Mouse (Mus musculus) ovary, adult 2 months (tissue): ENCODE results near the gene Pigg. TPM values are rescaled to one million over a fixed set of nuclear protein-coding genes. Genes with fewer than 3 reads are reported as not detected.

ENCODE experiments used
- polyA plus RNA-seq: library from polyadenylated mRNA; depleted of rRNA; stranded (reverse); fragments of >200 nt; gene quantifications from 2 replicates; pipeline ENCODE4 v1.2.3, GENCODE M21; 2012; rRNA removed

Gene Pigg
- 6.5 and 8.7 TPM in 2 replicates for polyA plus RNA-seq

DNA sequence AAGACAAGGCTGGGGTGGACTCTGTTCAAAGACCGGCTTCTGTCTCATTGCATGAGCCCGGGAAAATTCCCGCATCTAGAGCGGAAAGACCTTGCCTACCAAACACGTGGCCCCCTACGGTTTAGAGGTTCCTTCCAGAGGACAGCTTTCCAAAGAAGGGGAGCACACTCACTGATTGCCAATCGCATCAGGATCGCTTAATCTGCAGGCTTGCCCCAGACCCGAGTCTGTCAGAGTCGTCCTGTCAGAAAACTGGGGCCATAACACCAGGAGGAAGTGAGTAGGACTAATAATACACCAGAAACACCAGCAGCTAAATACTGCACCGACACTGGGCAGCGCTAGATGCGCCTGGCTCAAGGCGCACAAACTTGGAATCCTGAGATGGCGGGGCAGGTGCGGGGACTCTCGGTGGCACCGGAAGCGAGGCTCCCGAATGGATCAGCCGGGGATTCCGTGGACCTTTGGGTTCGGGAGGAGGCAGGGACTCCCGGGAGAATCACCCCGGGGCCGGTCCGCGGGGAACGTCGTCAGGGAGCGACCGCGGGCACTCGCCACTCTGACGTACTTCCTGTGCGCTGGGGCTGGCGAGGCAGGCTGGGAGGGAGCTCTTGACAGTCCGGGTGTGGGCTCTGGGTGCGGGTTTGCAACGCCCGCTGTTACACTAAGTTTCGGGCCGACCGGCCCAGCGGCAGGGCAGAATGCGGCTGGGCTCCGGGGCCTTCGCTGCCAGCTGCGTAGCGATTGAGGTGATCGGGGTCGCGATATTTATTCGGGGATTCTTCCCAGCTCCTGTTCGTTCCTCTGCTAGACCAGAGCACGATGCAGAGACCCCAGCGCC, at the start of gene Pigg:
Gene Pigg (plus strand): TSS at position 386 of the 841 bp plus-strand sequence.

DNA sequence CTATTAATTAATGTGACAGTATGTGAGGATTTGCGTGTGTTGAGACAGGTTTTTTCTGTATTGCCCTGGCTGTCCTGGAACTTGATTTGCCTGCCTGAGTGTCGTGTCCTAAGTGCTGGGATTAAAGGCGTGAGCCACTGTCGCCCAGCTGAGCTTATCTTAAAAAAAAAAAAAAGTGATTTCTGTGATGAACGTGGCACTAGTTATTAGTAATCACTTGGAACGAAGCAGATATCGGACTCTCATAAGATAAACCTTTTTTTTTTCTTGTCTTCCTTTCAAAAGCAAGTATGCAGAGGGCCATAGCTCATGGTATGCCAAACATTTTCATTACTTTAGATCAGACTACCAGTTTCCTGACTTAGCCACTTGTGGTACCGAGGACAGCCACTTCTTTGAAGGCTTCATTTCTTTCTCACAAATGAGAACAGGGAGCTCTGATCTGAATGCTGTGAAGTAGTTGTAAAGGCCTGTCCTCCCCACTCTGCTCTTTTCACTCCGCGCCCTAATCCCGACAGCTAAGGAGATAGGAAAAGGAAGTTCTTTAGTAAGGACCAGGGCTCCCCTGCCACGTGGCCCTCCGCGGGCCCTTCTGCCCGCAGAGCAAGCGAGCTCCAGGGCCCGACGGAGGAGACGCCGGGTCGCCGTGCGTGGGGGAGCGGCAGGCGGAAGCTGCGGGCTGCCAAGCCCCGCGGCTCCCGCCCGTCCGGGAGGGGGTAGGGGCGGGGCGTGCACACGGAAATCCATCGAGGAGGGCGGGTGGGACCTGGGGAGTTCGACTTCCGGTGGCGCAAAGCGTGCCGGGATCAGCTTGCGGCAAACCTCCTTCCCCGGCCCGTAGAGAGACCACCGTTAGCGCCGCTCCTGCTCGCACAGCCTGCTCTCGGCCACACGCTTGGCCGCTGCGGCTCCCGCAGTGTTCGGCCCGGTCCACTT, 44.0 kb upstream of the Pigg start, which contains the start of gene Dr1:
Gene Dr1 (plus strand): TSS at position 771 of the 936 bp plus-strand sequence.

DNA sequence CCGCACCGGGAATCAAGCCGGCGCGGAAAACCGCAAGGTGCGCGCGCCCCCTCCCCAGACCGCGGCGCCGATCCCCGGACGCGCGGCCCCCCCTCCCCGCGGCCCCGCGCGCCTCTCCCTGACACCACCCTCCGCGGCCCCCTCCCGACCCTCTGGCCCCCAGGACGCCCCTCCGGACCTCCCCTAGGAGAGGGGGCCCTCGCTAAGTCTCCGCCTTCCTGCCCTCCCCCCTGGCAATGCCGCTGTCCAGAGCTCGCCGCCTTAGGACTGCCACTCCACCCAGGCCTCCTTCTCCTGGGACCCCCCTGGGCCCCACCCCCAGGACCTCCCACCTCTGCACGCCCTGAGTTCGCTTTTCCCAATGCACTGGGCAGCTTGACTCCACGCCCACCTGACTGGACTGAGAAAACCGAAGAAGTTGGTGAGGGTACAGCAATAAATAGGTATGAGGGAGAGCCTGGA, 55.5 kb downstream of the Pigg start, which contains the start of gene Gm42517:
Gene Gm42517 (minus strand): TSS at position 52 of the 462 bp plus-strand sequence.

DNA sequence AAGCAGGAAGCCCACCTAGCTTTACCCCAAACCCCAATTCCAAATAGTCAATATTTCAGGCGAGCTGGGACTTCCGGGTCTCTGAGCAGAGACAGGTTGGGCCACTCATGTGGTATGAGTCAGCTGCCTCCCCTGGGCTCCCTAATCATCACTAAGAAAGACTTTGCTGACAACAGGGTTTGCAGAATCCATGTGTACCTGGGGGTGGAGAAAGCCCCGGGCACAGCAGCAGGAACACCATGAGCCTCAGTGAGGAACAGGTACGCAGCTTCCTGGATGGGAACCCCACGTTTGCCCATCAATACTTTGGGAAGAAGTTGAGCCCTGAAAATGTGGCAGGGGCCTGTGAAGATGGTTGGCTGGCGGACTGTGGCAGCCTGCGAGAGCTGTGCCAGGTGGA, 75.8 kb downstream of the Pigg start, which contains the start of gene Pde6b:
Gene Pde6b (plus strand): TSS at position 191 of the 400 bp plus-strand sequence.

Other genes with a start within 250 kb of the Pigg start
- 7.0 and 8.9 TPM in 2 replicates for gene Mtf2, start 246.9 kb upstream of the Pigg start, polyA plus RNA-seq
- gene Tmed5, start 180.0 kb upstream of the Pigg start, polyA plus RNA-seq: 111 and 119 TPM in 2 replicates
- 0.08 TPM in 1 of 2 replicates, not detected in the other for gene Ccdc18, start 179.7 kb upstream of the Pigg start, polyA plus RNA-seq
- gene Dr1, start 43.7 kb upstream of the Pigg start, polyA plus RNA-seq: 25.6 and 30.2 TPM in 2 replicates
- 4.1 and 4.7 TPM in 2 replicates for gene Gm42517, start 55.3 kb downstream of the Pigg start, polyA plus RNA-seq
- gene Pde6b, start 75.8 kb downstream of the Pigg start, polyA plus RNA-seq: 0.06 and 0.16 TPM in 2 replicates
- gene Atp5k, start 121.8 kb downstream of the Pigg start, polyA plus RNA-seq: 18.3 and 24.5 TPM in 2 replicates
- 8.2 and 8.5 TPM in 2 replicates for gene Mfsd7a, start 136.3 kb downstream of the Pigg start, polyA plus RNA-seq
- 8.2 and 10.2 TPM in 2 replicates for gene Pcgf3, start 148.6 kb downstream of the Pigg start, polyA plus RNA-seq
- 0.43 and 0.84 TPM in 2 replicates for gene Cplx1, start 237.4 kb downstream of the Pigg start, polyA plus RNA-seq